Mouse (Mus musculus) liver, embryonic 14.5 days (tissue): ENCODE results near the gene Hip1. TPM values are rescaled to one million over a fixed set of nuclear protein-coding genes. Genes with fewer than 3 reads are reported as not detected.
A peak's percentile ranks its signal among the peaks of the same experiment; 100 is the strongest.
"Not testable (repeated sequence)": the region's sequence is repeated elsewhere in the genome, so short reads cannot be mapped to it uniquely, and the experiment has no call there.

ENCODE experiments used
- ATAC-seq: fragments of 200-750 bp; cut with Nextera tagmentation; 2 replicates; pipeline ENCODE4 v1.8.0; 2017; ENCODE audit warnings: moderate number of reproducible peaks, mild to moderate bottlenecking, moderate library complexity; ENCODE audit not compliant: insufficient read depth
- DNase-seq, 3 experiments: peaks; one replicate each; pipeline ENCODE4 v3.0.0-alpha.2; 2012 to 2013; ENCODE audit warnings: low read depth in 3 of 3, low spot score in 3 of 3
- H3K27ac ChIP-seq: fragments of 300-500 bp; sonication (generic); 2 replicates; pipeline ENCODE4 v1.5.1; 2014; ENCODE audit warnings: moderate library complexity, mild to moderate bottlenecking, control low read depth, inconsistent platforms
- H3K27me3 ChIP-seq: fragments of 300-500 bp; sonication (generic); 2 replicates; pipeline ENCODE4 v1.6.1; 2014; ENCODE audit warnings: mild to moderate bottlenecking, low read length, moderate library complexity; ENCODE audit not compliant: control insufficient read depth, insufficient read depth
- H3K36me3 ChIP-seq: fragments of 300-500 bp; sonication (generic); replicated peaks from 2 replicates; pipeline ENCODE4 v1.6.1; 2014; ENCODE audit warnings: low read depth; ENCODE audit not compliant: control insufficient read depth, insufficient read depth
- H3K4me1 ChIP-seq, 2 experiments: fragments of 200-500 bp in 1 of 2; fragments of 300-500 bp in 1 of 2; sonication (generic) in 1 of 2; replicated peaks; 2 replicates each; pipeline ENCODE4 v1.6.1; 2012 to 2014; ENCODE audit warnings: antibody characterized with exemption in 1 of 2, inconsistent platforms in 1 of 2, low read length in 1 of 2; ENCODE audit not compliant: control insufficient read depth in 2 of 2, insufficient read depth in 2 of 2
- H3K4me2 ChIP-seq: fragments of 300-500 bp; sonication (generic); 2 replicates; pipeline ENCODE4 v1.6.1; 2014; ENCODE audit warnings: low read depth, mild to moderate bottlenecking, control low read depth, moderate library complexity
- H3K4me3 ChIP-seq, 2 experiments: fragments of 200-500 bp in 1 of 2; fragments of 300-500 bp in 1 of 2; sonication (generic) in 1 of 2; 2 replicates each; pipeline ENCODE4 v1.5.1; 2012 to 2014; ENCODE audit warnings: low read depth in 2 of 2, low read length in 2 of 2, mild to moderate bottlenecking in 2 of 2, control low read depth in 1 of 2, inconsistent platforms in 1 of 2, moderate library complexity in 1 of 2; ENCODE audit not compliant: insufficient read depth in 1 of 2
- H3K9ac ChIP-seq: fragments of 300-500 bp; sonication (generic); replicated peaks from 2 replicates; pipeline ENCODE4 v1.6.1; 2014; ENCODE audit warnings: mild to moderate bottlenecking, control low read depth, moderate library complexity
- H3K9me3 ChIP-seq: fragments of 300-500 bp; sonication (generic); 2 replicates; pipeline ENCODE4 v1.6.1; 2016; ENCODE audit warnings: low read length, mixed read lengths; ENCODE audit not compliant: control insufficient read depth
- CTCF ChIP-seq: IDR thresholded peaks from 2 replicates; pipeline ENCODE4 v1.5.1; 2016; ENCODE audit warnings: antibody characterized with exemption, low read depth, control low read depth
- EP300 ChIP-seq: IDR thresholded peaks from 2 replicates; pipeline ENCODE4 v1.6.1; 2016; ENCODE audit warnings: antibody characterized with exemption, low read depth
- WGBS: fragments of 180-500 bp; shearing (Covaris S2); extraction: QIAGEN DNeasy Blood & Tissue Kit; methylation state at CpG from one replicate; pipeline ENCODE4 v1.1.7; 2014; ENCODE audit not compliant: insufficient replicate concordance; 5-methylcytosine and 5-hydroxymethylcytosine counted together
- polyA plus RNA-seq, 2 experiments: library from polyadenylated mRNA; depleted of rRNA in 1 of 2; stranded (reverse) in 1 of 2; unstranded in 1 of 2; fragments of >200 nt; fragmentation: Nextera tagmentation in 1 of 2; extraction: Ambion mirVana in 1 of 2; gene quantifications; 2 replicates each; pipeline versions ENCODE4 v1.2.1 to v1.2.3; 2012 to 2014

The Hip1 gene
- polyA plus RNA-seq, 2 experiments, result 2.2 to 2.8 TPM

GRCm38 (mm10) chr5:135456515-135456914, 88.4 kb downstream of the Hip1 start:
- no peaks in the 10 kb centered on the region for H3K27me3 ChIP-seq
- DNase-seq (no peak), ATAC-seq (no peak)
- TF ChIP-seq EP300 (no peak), CTCF (no peak)
- H3K36me3 ChIP-seq, result no peaks in the 10 kb centered on the region
- no peak overlapping the region for H3K4me2 ChIP-seq
- WGBS, result 78% methylated on average over 9 of the region's 9 CpGs
- H3K4me1 ChIP-seq, result no peaks in the 10 kb centered on the region
- H3K9ac ChIP-seq, result no peak overlapping the region
- no peaks in the 10 kb centered on the region for H3K9me3 ChIP-seq
- H3K27ac ChIP-seq, result no peak overlapping the region
- no peak overlapping the region for H3K4me3 ChIP-seq

- no peak for TF ChIP-seq EP300
- TF ChIP-seq CTCF, result peak; percentile 38
- no peaks in the 10 kb centered on the region for H3K36me3 ChIP-seq
- no peaks in the 10 kb centered on the region for H3K9me3 ChIP-seq
- H3K4me1 ChIP-seq, result no peaks in the 10 kb centered on the region
- H3K4me2 ChIP-seq, result no peak overlapping the region
- WGBS, result 82% methylated on average over 2 of the region's 2 CpGs
- H3K9ac ChIP-seq, result no peak overlapping the region
- H3K27me3 ChIP-seq, result no peaks in the 10 kb centered on the region
- DNase-seq (no peak), ATAC-seq (no peak)
- no peak overlapping the region for H3K27ac ChIP-seq
- H3K4me3 ChIP-seq, result no peak overlapping the region
These were observed 90.7 kb downstream of the Hip1 start for GRCm38 (mm10) chr5:135454256-135454655.

GRCm38 (mm10) chr5:135451559-135451958, 93.4 kb downstream of the Hip1 start:
- ATAC-seq, DNase-seq, H3K4me2 ChIP-seq, H3K27ac ChIP-seq, H3K4me3 ChIP-seq, H3K9ac ChIP-seq, H3K9me3 ChIP-seq, H3K27me3 ChIP-seq, H3K36me3 ChIP-seq, H3K4me1 ChIP-seq: not testable (repeated sequence)
- WGBS, result 66% methylated on average over 5 of the region's 5 CpGs

- no peak overlapping the region for H3K4me2 ChIP-seq
- TF ChIP-seq CTCF, result no peak
- no peak for TF ChIP-seq EP300
- no peaks in the 10 kb centered on the region for H3K36me3 ChIP-seq
- no peak for ATAC-seq
- DNase-seq, result no peak
- no peaks in the 10 kb centered on the region for H3K9me3 ChIP-seq
- H3K9ac ChIP-seq, result no peak overlapping the region
- WGBS, result 70% methylated on average over 8 of the region's 8 CpGs
- H3K4me3 ChIP-seq, result no peak overlapping the region
- no peaks in the 10 kb centered on the region for H3K27me3 ChIP-seq
- H3K4me1 ChIP-seq, result no peaks in the 10 kb centered on the region
- H3K27ac ChIP-seq, result no peak overlapping the region
These were observed 93.8 kb downstream of the Hip1 start for GRCm38 (mm10) chr5:135451100-135451499.

- DNase-seq, result no peak
- Histone ChIP-seq H3K9ac (no peak overlapping the region), H3K4me2 (no peak overlapping the region), H3K27me3 (no peaks in the 10 kb centered on the region), H3K27ac (no peak overlapping the region), H3K4me1 (no peaks in the 10 kb centered on the region), H3K9me3 (no peaks in the 10 kb centered on the region), H3K4me3 (no peak overlapping the region), H3K36me3 (no peaks in the 10 kb centered on the region)
- no peak for TF ChIP-seq EP300
- no peak for TF ChIP-seq CTCF
- WGBS, result 66% methylated on average over 8 of the region's 8 CpGs
- ATAC-seq, result no peak
These were observed 99.2 kb downstream of the Hip1 start for GRCm38 (mm10) chr5:135445755-135446154.
